Mouse (Mus musculus): Measurements from ENCODE around the gene Ebf1. TPM values are rescaled to one million over a fixed set of nuclear protein-coding genes. Genes with fewer than 3 reads are reported as not detected.
A peak's percentile ranks its signal among the peaks of the same experiment; 100 is the strongest.

The Ebf1 gene
- polyA plus RNA-seq, 1 experiment from 2014 or later: 54.5 TPM

DNA sequence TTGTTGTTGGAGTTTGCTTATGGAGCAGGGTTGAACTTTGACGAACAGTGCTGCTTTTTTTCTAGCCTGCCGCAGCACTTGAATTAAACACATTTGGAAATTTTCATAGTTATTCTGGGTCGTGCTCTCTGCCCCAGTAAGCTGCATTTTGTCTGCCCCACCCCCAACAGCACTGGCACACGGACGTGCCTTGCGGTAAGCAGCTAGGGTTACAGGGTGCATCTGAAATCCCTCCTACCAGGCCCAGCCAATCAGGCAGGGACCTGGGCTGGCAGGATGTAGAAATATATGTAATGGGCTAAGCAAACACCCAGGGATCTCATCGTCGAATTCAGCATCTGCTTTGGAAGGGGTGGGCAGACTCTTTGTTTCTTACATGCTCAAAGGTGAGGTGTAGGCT is 307.8 kb downstream of the Ebf1 start:
- Histone ChIP-seq H3K4me2 (ENCODE audit: low read depth, low read length) (peak overlapping the region; percentile 11; the same call in 1 of the 2 replicates), H3K4me1 (ENCODE audit: control insufficient read depth, insufficient read depth, low read length) (0 out of 2 replicates have a peak, but pooled peaks cover 7% of the 10 kb centered on the region), H3K9me3 (ENCODE audit: control insufficient read depth, low read length) (no peaks in the 10 kb centered on the region), H3K27ac (replicated peaks; ENCODE audit: low read depth, low read length) (peak overlapping the region; percentile 59), H3K36me3 (ENCODE audit: control insufficient read depth, insufficient read depth, low read length) (0 out of 2 replicates have a peak, but pooled peaks cover 5% of the 10 kb centered on the region), H3K27me3 (replicated peaks; ENCODE audit: control insufficient read depth, insufficient read depth, low read length) (no peaks in the 10 kb centered on the region), H3K9ac (ENCODE audit: low read depth, low read length) (no peak overlapping the region), H3K4me3 (ENCODE audit: low read depth, low read length) (no peak overlapping the region)
- WGBS: 15% methylated on average over 8 of the region's 8 CpGs
- DNase-seq (ENCODE audit: low spot score) (peak; percentile 79), ATAC-seq (ENCODE audit: low read depth) (peak; percentile 90)

GRCm38 (mm10) chr11:44925806-44926525 is 308.8 kb downstream of the Ebf1 start:
- WGBS: 43% methylated on average over 12 of the region's 12 CpGs
- Histone ChIP-seq H3K9ac (ENCODE audit: low read depth, low read length) (no peak overlapping the region), H3K27me3 (replicated peaks; ENCODE audit: control insufficient read depth, insufficient read depth, low read length) (no peaks in the 10 kb centered on the region), H3K27ac (replicated peaks; ENCODE audit: low read depth, low read length) (0 out of 2 replicates have a peak overlapping the region, but pooled peaks have one; percentile 22), H3K36me3 (ENCODE audit: control insufficient read depth, insufficient read depth, low read length) (0 out of 2 replicates have a peak, but pooled peaks cover 5% of the 10 kb centered on the region), H3K4me1 (ENCODE audit: control insufficient read depth, insufficient read depth, low read length) (0 out of 2 replicates have a peak, but pooled peaks cover 7% of the 10 kb centered on the region), H3K4me2 (ENCODE audit: low read depth, low read length) (no peak overlapping the region), H3K4me3 (ENCODE audit: low read depth, low read length) (no peak overlapping the region), H3K9me3 (ENCODE audit: control insufficient read depth, low read length) (no peaks in the 10 kb centered on the region)
- ATAC-seq (ENCODE audit: low read depth): no peak
- DNase-seq (ENCODE audit: low spot score): peak; percentile 72

- H3K9ac ChIP-seq (ENCODE audit: low read depth, low read length): no peak overlapping the region
- no peaks in the 10 kb centered on the region for H3K9me3 ChIP-seq (ENCODE audit: control insufficient read depth, low read length)
- no peak overlapping the region for H3K4me3 ChIP-seq (ENCODE audit: low read depth, low read length)
- no peaks in the 10 kb centered on the region for H3K27me3 ChIP-seq (replicated peaks; ENCODE audit: control insufficient read depth, insufficient read depth, low read length)
- no peak overlapping the region for H3K4me2 ChIP-seq (ENCODE audit: low read depth, low read length)
- ATAC-seq (ENCODE audit: low read depth): no peak
- DNase-seq (ENCODE audit: low spot score): no peak
- 0 out of 2 replicates have a peak, but pooled peaks cover 7% of the 10 kb centered on the region for H3K4me1 ChIP-seq (ENCODE audit: control insufficient read depth, insufficient read depth, low read length)
- WGBS: 80% methylated on average over 6 of the region's 6 CpGs
- H3K36me3 ChIP-seq (ENCODE audit: control insufficient read depth, insufficient read depth, low read length): 0 out of 2 replicates have a peak, but pooled peaks cover 5% of the 10 kb centered on the region
- H3K27ac ChIP-seq (replicated peaks; ENCODE audit: low read depth, low read length): no peak overlapping the region
Observed at GRCm38 (mm10) chr11:44928403-44928802, 311.3 kb downstream of the Ebf1 start.

- DNase-seq (ENCODE audit: low spot score) (no peak), ATAC-seq (ENCODE audit: low read depth) (no peak)
- H3K27me3 ChIP-seq (replicated peaks; ENCODE audit: control insufficient read depth, insufficient read depth, low read length): no peaks in the 10 kb centered on the region
- 0 out of 2 replicates have a peak, but pooled peaks cover 5% of the 10 kb centered on the region for H3K36me3 ChIP-seq (ENCODE audit: control insufficient read depth, insufficient read depth, low read length)
- H3K4me3 ChIP-seq (ENCODE audit: low read depth, low read length): no peak overlapping the region
- no peak overlapping the region for H3K9ac ChIP-seq (ENCODE audit: low read depth, low read length)
- 64% methylated on average over 6 of the region's 6 CpGs for WGBS
- H3K9me3 ChIP-seq (ENCODE audit: control insufficient read depth, low read length): no peaks in the 10 kb centered on the region
- H3K4me1 ChIP-seq (ENCODE audit: control insufficient read depth, insufficient read depth, low read length): no peaks in the 10 kb centered on the region
- H3K27ac ChIP-seq (replicated peaks; ENCODE audit: low read depth, low read length): no peak overlapping the region
- no peak overlapping the region for H3K4me2 ChIP-seq (ENCODE audit: low read depth, low read length)
Observed at GRCm38 (mm10) chr11:44932942-44933483, 315.9 kb downstream of the Ebf1 start.

GRCm38 (mm10) chr11:44943781-44944180 is 326.7 kb downstream of the Ebf1 start:
- no peak for DNase-seq (ENCODE audit: low spot score)
- Histone ChIP-seq H3K4me1 (ENCODE audit: control insufficient read depth, insufficient read depth, low read length) (no peaks in the 10 kb centered on the region), H3K27me3 (replicated peaks; ENCODE audit: control insufficient read depth, insufficient read depth, low read length) (no peaks in the 10 kb centered on the region), H3K4me3 (ENCODE audit: low read depth, low read length) (no peak overlapping the region), H3K9ac (ENCODE audit: low read depth, low read length) (no peak overlapping the region), H3K4me2 (ENCODE audit: low read depth, low read length) (no peak overlapping the region), H3K9me3 (ENCODE audit: control insufficient read depth, low read length) (no peaks in the 10 kb centered on the region), H3K36me3 (ENCODE audit: control insufficient read depth, insufficient read depth, low read length) (no peaks in the 10 kb centered on the region), H3K27ac (replicated peaks; ENCODE audit: low read depth, low read length) (no peak overlapping the region)
- 86% methylated on average over 4 of the region's 4 CpGs for WGBS
- ATAC-seq (ENCODE audit: low read depth): no peak

DNA sequence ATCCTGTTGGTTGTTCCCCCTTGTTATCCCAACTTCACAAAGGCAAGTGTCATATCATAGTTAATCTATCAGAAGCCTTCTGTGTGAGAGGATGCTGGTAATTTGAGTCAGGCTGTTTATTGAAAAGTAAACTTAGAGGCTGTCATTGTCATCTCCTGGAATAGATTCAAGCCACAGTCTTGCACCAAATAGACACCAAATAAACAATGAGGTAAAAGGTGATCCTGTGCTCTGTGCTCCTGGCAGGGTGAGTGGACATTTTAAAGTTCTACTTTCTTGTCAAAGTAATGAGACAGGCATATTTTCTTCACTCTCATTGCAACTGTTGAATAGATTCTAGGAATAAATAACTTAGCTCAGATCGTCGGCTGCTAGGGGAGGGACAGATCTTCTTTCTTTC is 327.3 kb downstream of the Ebf1 start:
- ATAC-seq (ENCODE audit: low read depth): no peak
- 80% methylated on average over 2 of the region's 2 CpGs for WGBS

GRCm38 (mm10) chr11:44946618-44947017 is 329.5 kb downstream of the Ebf1 start:
- no peak overlapping the region for H3K4me3 ChIP-seq (ENCODE audit: low read depth, low read length)
- H3K27me3 ChIP-seq (replicated peaks; ENCODE audit: control insufficient read depth, insufficient read depth, low read length): no peaks in the 10 kb centered on the region
- ATAC-seq (ENCODE audit: low read depth): 0 out of 2 replicates have a peak, but pooled peaks have one; percentile 26
- H3K4me1 ChIP-seq (ENCODE audit: control insufficient read depth, insufficient read depth, low read length): no peaks in the 10 kb centered on the region
- H3K9ac ChIP-seq (ENCODE audit: low read depth, low read length): no peak overlapping the region
- WGBS: 77% methylated on average over 3 of the region's 3 CpGs
- H3K27ac ChIP-seq (replicated peaks; ENCODE audit: low read depth, low read length): no peak overlapping the region
- peak; percentile 22 for DNase-seq (ENCODE audit: low spot score)
- no peaks in the 10 kb centered on the region for H3K9me3 ChIP-seq (ENCODE audit: control insufficient read depth, low read length)
- no peaks in the 10 kb centered on the region for H3K36me3 ChIP-seq (ENCODE audit: control insufficient read depth, insufficient read depth, low read length)
- no peak overlapping the region for H3K4me2 ChIP-seq (ENCODE audit: low read depth, low read length)

More for the DNA sequence above, 327.3 kb downstream of the Ebf1 start:
- H3K27ac ChIP-seq (replicated peaks; ENCODE audit: low read depth, low read length): no peak overlapping the region
- H3K9me3 ChIP-seq (ENCODE audit: control insufficient read depth, low read length): no peaks in the 10 kb centered on the region
- no peak overlapping the region for H3K9ac ChIP-seq (ENCODE audit: low read depth, low read length)
- no peak for DNase-seq (ENCODE audit: low spot score)
- no peak overlapping the region for H3K4me2 ChIP-seq (ENCODE audit: low read depth, low read length)
- no peaks in the 10 kb centered on the region for H3K4me1 ChIP-seq (ENCODE audit: control insufficient read depth, insufficient read depth, low read length)
- H3K36me3 ChIP-seq (ENCODE audit: control insufficient read depth, insufficient read depth, low read length): no peaks in the 10 kb centered on the region
- H3K4me3 ChIP-seq (ENCODE audit: low read depth, low read length): no peak overlapping the region
- H3K27me3 ChIP-seq (replicated peaks; ENCODE audit: control insufficient read depth, insufficient read depth, low read length): no peaks in the 10 kb centered on the region

DNA sequence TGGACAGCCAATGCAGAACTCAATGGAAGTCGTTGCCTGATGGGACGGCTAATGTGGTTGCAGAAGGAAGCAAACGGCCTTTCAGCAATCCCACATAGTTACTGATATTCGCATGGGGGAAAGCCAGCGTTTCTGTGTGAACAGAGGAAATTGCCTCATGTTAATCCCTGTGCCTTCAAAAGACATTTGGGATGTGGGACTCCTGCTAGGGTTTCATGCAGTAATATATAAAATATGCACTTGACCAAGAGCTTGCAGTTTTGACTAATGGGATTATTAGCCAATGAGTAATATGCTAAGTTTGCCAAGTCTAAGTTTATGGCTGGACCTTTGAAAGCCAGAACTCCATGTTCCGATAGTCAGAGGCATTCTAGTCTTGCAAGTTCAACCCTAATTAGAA is 331.4 kb downstream of the Ebf1 start:
- Histone ChIP-seq H3K9me3 (ENCODE audit: control insufficient read depth, low read length) (no peaks in the 10 kb centered on the region), H3K4me1 (ENCODE audit: control insufficient read depth, insufficient read depth, low read length) (no peaks in the 10 kb centered on the region), H3K27me3 (replicated peaks; ENCODE audit: control insufficient read depth, insufficient read depth, low read length) (no peaks in the 10 kb centered on the region), H3K4me2 (ENCODE audit: low read depth, low read length) (no peak overlapping the region), H3K27ac (replicated peaks; ENCODE audit: low read depth, low read length) (no peak overlapping the region), H3K36me3 (ENCODE audit: control insufficient read depth, insufficient read depth, low read length) (no peaks in the 10 kb centered on the region), H3K4me3 (ENCODE audit: low read depth, low read length) (no peak overlapping the region), H3K9ac (ENCODE audit: low read depth, low read length) (no peak overlapping the region)
- WGBS: 72% methylated on average over 6 of the region's 6 CpGs
- DNase-seq (ENCODE audit: low spot score): no peak
- ATAC-seq (ENCODE audit: low read depth): no peak
